Mouse (Mus musculus) testis, adult 2 months (tissue): ENCODE measurements at regions not wholly inside any gene's neighbourhood (a gene's known extent, or its start where the extent isn't known, plus 50 kb on each side); places are given as distances from the start of the nearest gene placed in this dataset.

Source experiments
- CTCF ChIP-seq: fragments of 200-500 bp; IDR thresholded peaks from 2 replicates; pipeline ENCODE4 v1.5.1; 2012; ENCODE audit warnings: low read depth, mild to moderate bottlenecking, inconsistent platforms, low read length, moderate library complexity; ENCODE audit not compliant: control insufficient read depth, insufficient read depth, insufficient replicate concordance
- POLR2A ChIP-seq: fragments of 200-500 bp; IDR thresholded peaks from 2 replicates; pipeline ENCODE4 v1.6.1; 2012; ENCODE audit warnings: low read depth, mild to moderate bottlenecking, inconsistent platforms, low read length, moderate library complexity; ENCODE audit not compliant: control insufficient read depth

GRCm38 (mm10) chr2:75055187-75055543, 229.6 kb downstream of the Mtx2 start:
- TF ChIP-seq CTCF (peak; percentile 56; the same call in 1 of the 2 replicates), POLR2A (no peak)
